Mouse (Mus musculus) megakaryocyte, embryonic 14.5 days (primary cell): ENCODE measurements around the gene Stpg1.

Source experiments
- FLI1 ChIP-seq: IDR thresholded peaks from 2 replicates; pipeline ENCODE4 v1.6.1; 2012; ENCODE audit warnings: low read length, inconsistent platforms, mixed read lengths
- GATA1 ChIP-seq: IDR thresholded peaks from 3 replicates; pipeline ENCODE4 v1.6.1; 2012; ENCODE audit warnings: mixed read lengths, low read length, inconsistent platforms, borderline replicate concordance

- no peak for TF ChIP-seq FLI1
- TF ChIP-seq GATA1: no peak
These were observed 40.4 kb downstream of the Stpg1 start for GRCm38 (mm10) chr4:135535021-135535420.
